Mouse (Mus musculus): ENCODE data around the gene Tmem210.

The Tmem210 gene

DNA sequence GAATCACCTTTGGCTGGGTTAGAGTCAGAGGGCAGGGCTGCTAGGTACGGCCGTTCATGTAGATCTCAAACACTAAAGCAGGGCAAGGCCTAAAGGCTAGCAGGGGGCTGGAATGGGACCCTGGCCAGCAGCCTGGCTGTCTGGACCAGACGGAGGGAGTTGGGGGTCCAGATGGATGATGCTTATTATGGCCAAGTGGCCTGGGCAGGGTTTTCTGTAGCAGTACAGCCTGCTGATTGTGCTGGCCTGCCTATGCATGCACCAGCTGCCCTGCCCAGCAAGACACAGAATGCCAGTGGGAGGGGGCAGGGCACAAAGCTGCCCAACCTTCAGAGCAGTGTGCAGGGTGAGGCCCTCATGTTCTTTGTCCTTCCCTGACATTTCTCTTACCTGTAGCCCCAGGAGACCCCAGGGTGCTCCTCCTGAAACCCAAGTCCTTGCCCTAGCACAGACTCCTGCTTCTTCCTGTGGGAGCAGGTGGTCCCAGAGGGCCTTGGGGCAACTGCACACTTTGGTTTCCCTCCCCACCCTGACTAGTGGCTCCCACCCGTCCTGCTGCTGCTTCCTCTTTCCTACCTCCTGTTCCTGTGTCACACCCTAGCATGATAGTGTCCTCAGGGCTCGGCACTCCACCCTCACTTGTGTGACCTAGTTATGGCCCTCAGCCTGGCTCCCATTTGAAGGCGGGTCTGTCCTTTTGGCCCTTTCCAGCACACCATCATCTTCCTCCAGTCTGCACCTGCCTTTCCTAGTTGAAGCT, 21.9 kb upstream of the Tmem210 start:
- peak in 1 of 2 experiments; percentile 62 for DNase-seq (ENCODE audit: low spot score in 2 of 2)

DNA sequence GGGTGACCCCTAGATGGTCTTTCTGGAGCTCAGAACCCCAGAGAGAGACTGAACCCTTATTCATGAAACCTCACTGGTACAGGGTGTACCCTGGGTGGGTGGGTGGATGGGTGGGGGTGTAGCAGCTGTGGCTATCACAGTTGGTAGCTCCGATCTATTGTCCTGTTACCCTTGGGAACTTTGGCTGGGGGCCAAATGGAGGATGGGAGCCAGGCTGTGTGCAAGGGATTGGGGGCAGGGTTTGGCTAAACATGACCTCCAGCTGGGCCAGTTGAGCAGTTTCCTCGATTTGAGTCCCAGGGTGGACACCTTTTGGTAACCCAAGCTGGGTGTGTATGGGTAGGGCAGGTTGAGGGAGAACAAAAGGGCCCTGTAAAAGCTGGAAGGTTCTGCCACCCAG, 21.2 kb upstream of the Tmem210 start:
- DNase-seq (ENCODE audit: low spot score in 2 of 2), result peak in 1 of 2 experiments; percentile 66

GRCm38 (mm10) chr2:25267241-25267640, 20.7 kb upstream of the Tmem210 start:
- DNase-seq (ENCODE audit: low spot score in 2 of 2), result no peak

DNA sequence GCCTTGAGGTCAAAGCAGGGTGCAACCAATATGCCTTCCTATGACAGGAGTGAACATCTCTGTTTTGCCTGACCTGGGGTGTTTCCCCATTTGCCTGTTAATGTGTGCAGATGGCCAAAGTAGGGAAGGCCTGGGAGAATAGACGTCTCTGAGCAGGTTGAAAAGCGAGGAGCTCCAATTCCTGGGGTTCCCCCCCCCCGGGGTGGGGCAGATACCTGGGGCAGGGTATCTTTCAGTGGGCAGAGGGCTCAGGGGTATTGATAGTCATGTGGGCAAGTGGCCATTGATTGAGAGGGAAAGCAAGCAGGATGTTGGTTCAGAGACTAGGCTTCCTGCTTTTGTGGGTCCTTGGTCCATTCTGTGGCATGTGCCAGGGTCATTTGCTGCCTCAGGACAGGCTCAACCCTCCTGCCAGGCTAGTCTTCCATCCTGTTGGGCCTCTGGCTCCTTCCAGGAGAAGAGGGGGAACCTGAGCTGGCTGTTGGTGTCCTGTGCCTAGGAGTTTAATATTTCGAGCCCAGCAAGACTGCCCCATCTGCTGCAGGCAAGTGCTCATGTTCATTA, 20.1 kb upstream of the Tmem210 start:
- no peak for DNase-seq (ENCODE audit: low spot score in 2 of 2)

GRCm38 (mm10) chr2:25271827-25272511, 16.0 kb upstream of the Tmem210 start, which contains the start of the genes Ssna1 and Anapc2:
TSS of gene Ssna1 (minus strand) at chr2:25272438.
TSS of gene Anapc2 (plus strand) at chr2:25272478.
- peak; percentile 98 for DNase-seq (ENCODE audit: low spot score in 2 of 2)

DNA sequence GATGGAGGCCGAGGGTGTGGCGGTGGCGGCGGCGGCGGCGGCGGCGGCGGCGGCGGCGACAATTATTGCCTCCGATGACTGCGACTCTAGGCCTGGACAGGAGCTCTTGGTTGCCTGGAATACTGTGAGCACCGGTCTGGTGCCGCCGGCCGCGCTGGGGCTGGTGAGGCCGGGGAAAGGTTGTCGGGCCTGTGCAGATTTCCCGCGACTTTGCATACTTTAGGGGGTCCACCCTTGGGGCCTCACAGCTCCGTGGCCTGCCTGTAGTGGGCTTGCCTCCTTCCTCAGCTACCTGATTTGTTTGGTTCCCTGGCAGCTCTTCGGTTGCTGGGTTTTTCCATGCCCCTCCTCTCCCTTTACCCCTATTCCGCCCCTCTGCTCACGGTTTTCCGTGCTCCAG, 15.4 kb upstream of the Tmem210 start:
- DNase-seq (ENCODE audit: low spot score in 2 of 2), result no peak

- no peak for DNase-seq (ENCODE audit: low spot score in 2 of 2)
These were observed 14.9 kb upstream of the Tmem210 start for GRCm38 (mm10) chr2:25273010-25273409.

DNA sequence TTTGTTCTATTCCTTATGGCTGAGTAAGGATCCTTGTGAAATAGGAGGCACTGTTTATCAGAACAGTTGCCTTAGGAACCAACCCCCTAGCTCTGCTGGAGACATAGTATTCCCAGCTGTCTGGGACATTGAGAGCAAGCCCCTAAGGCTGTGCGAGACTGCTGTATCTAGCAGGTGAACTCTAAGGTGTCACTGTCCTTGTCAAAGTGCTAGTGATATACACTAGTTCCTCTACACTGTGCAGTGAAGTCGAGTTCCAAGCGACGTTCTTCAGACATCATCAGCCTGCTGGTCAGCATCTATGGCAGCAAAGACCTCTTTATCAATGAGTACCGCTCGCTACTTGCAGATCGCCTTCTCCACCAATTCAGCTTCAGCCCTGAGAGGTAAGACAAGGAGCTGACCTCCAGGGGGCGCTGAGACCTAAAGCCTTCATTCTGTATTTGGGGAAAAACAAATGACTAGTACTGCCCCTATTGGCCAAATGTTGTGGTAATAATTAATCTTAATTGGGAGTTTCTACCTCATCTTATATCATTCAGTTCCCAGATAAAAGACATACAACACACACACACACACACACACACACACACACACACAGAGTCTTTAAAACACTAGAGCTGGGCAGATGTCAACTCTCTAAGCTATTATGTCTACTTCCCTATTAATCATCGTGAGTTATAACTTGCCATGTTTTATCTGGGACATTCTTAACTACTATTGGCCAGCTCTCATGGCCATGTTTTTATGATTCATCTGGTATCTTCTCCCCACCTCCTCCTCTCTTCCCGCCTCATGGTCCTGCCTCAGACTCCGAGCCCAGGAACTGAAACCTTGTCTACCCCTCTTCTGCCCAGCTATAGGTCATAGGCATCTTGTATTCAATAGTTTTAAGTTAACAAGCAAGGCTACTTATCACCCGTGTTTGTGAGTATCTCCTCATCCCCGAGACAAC, 8.7 kb upstream of the Tmem210 start:
- DNase-seq (ENCODE audit: low spot score in 2 of 2), result peak; percentile 79

- no peak for DNase-seq (ENCODE audit: low spot score in 2 of 2)
These were observed 2.4 kb upstream of the Tmem210 start for GRCm38 (mm10) chr2:25285551-25285950.

DNA sequence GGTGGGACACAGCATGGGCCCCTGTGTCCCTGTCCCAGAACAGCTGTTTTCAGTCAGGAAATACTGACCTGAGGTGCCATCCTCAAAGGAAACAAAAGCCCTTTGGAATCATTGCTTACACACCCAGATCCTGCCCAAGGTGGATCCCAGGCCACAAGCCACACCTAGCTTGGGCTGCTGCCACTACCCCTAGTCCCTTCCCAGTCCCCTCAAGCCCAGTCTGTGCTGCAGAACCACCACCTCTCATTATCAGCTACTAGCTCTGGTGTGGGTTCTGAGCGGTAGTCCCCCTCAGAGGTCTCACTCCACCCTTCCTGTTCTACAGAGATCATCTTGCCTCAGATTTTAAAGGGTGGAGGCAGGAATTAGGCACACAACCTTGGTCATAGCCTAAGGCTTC, 1.6 kb upstream of the Tmem210 start:
- DNase-seq (ENCODE audit: low spot score in 2 of 2), result no peak

DNA sequence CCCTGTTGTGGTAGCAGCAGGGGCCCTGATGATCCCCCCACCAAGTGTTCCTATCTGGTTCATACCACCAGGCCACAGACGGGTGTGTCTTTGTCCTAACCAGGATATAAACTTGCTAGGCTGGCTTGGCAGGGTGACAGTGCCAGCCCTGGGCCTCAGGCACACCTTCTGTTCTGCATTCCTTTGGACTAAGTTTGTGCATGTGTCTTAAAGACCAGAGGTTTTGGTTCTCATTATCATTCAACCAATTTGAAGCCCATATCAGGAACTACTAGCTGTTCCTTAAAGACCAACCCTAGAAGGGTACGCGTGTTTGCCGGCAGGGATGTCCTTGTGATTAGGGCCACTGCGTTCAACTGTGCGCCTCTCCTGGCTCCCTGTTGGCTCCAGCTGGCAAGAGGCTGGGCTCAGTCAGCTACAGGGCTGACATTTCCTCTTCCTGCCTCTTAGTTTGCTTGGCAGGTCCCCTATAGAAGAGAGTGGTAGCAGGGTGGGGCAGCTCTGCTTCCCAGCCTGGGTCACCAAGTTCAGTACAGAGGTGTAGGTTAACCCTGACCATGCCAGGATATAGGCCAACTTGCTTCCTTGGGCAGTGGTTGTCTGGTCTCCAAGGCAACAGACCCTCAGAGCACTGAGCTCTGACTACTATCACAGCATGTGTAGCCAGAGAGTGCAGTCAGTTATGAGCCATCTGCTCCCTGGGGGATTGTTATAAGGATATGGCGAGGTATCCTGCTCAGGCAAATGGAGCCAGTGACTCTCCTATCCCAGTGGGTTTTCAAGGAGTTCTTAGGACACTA, 908 bp upstream of the Tmem210 start:
- DNase-seq (ENCODE audit: low spot score in 2 of 2), result peak; percentile 67 to 76

- DNase-seq (ENCODE audit: low spot score in 2 of 2), result no peak
These were observed 895 bp downstream of the Tmem210 start for GRCm38 (mm10) chr2:25288734-25289345.

GRCm38 (mm10) chr2:25289651-25290050, 1.7 kb downstream of the Tmem210 start, which contains the start of gene Lrrc26:
TSS of gene Lrrc26 (plus strand) at chr2:25289915.
- peak; percentile 47 to 51 for DNase-seq (ENCODE audit: low spot score in 2 of 2)

DNA sequence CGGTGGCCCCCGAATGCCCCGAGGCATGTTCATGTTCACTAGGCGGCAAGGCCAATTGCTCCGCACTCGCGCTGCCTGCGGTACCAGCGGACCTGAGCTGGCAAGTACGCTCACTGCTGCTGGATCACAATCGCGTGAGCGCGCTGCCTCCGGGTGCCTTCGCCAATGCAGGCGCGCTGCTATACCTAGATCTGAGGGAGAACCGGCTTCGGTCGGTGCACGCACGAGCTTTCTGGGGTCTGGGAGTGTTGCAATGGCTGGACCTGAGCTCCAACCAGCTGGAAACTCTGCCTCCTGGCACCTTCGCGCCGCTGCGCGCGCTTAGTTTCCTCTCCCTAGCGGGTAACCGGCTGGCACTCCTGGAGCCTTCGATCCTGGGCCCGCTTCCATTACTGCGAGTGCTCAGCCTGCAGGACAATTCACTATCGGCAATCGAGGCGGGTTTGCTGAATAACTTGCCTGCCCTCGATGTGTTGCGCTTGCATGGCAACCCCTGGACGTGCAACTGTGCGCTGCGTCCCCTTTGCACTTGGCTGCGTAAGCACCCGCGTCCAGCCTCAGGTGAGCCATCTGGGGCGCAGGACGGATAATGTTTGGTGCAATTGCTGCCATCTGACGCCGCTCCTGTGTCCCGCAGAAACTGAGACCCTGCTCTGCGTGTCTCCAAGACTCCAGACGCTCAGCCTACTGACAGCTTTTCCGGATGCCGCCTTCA, 2.3 kb downstream of the Tmem210 start:
- DNase-seq (ENCODE audit: low spot score in 2 of 2), result peak in 1 of 2 experiments; percentile 22

DNA sequence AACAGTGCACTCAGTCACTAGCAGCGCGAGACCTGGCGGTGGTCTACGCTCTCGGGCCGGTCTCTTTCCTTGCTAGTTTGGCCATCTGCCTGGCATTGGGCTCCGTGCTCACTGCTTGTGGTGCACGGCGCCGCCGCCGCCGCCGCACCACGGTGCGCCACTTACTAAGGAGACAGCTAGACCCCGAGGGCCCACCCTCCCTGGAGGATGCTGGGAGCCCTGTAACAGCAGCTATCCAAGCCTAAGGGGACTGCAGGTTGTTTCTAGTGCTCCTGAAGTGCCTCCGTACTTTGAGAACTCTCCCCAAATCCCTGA, 2.8 kb downstream of the Tmem210 start:
- no peak for DNase-seq (ENCODE audit: low spot score in 2 of 2)

- DNase-seq (ENCODE audit: low spot score in 2 of 2), result peak in 1 of 2 experiments; percentile 21
These were observed 3.5 kb downstream of the Tmem210 start for GRCm38 (mm10) chr2:25291184-25292053.

- DNase-seq (ENCODE audit: low spot score in 2 of 2), result no peak
These were observed 4.2 kb downstream of the Tmem210 start for GRCm38 (mm10) chr2:25292054-25292544.

DNA sequence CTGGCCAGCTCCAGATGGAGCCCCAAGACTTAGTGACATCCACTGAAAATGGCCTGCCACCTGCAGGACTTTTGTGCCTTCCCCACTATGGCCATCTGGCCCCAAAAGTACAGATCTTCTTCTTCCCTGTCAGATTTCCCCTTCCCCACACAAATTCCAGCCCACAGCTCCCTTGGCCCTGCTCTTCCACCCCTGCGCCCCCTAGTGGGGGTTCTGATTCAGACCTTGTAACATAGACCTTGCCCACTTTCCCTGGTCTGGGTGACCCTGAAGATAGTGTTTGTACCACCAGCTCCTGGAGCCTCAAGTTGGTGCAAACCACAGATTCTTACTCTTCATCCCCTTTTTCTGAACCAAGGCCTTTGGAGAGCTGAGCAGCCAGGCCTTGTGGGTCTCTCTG, 4.9 kb downstream of the Tmem210 start:
- peak; percentile 64 to 69 for DNase-seq (ENCODE audit: low spot score in 2 of 2)

DNA sequence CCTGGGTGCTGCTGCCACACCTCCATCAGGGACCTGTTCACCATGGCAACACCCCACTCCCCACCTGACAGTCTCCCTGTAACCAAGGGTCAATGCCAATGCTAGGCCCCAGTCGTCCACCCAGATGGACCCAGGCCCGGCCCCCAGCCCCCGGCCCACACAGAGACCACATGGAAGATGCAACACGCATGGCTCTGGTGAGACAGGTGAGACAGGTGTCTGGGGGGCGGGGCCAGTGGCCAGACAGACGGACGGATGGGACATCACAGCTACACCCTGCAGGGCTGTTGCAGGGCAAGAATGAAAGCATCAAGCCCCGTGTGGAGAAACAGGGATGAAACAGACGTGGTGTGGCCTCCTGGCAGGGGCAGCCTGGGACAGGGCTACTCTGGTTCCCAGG, 5.8 kb downstream of the Tmem210 start:
- DNase-seq (ENCODE audit: low spot score in 2 of 2), result no peak
